Comparison of ENCODE assay signal across 26 mouse cellular contexts in the genomic region with DNA sequence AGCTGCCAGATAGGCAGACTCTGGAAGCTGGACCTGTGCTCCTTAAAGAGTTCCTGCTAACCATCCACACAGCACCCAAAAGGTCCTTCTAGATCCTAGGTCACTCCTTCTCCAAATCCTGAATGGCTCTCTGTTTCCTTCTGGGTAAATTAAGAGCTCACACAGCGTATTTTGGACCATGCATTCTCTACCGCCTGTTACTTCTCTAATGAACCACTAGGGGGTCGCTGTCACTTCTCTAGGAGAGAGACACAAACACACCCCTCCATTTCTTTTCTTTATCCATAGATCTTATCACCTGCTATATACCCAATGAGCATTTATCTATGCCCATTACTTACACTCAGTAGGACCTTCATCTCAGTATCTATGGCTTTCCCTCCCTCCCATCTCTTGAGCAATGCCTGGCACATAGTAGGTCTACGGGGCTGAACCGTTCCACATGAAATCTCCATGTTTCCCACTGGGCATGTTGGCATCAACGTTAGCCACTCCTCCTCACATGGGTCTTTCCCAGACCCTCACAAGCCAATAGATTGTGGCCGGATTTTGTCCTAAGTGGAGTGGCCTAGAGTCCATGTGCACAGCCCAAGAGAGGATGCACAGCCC. TPM values are rescaled to one million over a fixed set of nuclear protein-coding genes. Genes with fewer than 3 reads are reported as not detected.
DNase-seq lines count a peak whose midpoint lies in the region; ATAC-seq and TF ChIP-seq lines count a peak whose summit lies in the region.
"Had no signal": no experiment of that assay in that cellular context is flagged by ENCODE, and none has a peak within 500 bp of the region (broad histone marks: within the 10 kb centered on the region; RNA-seq: fewer than 3 reads in every experiment).

No protein-coding gene starts in this region.

- no peak overlapping the region for H3K27ac ChIP-seq in heart, adult 2 months
- H3K27ac ChIP-seq in liver, postnatal 0 days (ENCODE audit: low read depth) = no peak overlapping the region
- H3K27ac ChIP-seq in liver, embryonic 12.5 days = no peak overlapping the region
- H3K27ac ChIP-seq: embryonic facial prominence, embryonic 10.5 days; forebrain, embryonic 10.5 days; heart, embryonic 15.5 days; hindbrain, embryonic 14.5 days; intestine, embryonic 15.5 days; kidney, embryonic 15.5 days; limb, embryonic 10.5 days; midbrain, embryonic 13.5 days; neural tube, embryonic 12.5 days had no signal

- H3K9ac ChIP-seq in heart, adult 2 months (ENCODE audit: low read depth, low read length) = no peak overlapping the region
- H3K9ac ChIP-seq in liver, postnatal 0 days (replicated peaks) = no peak overlapping the region
- no peak overlapping the region for H3K9ac ChIP-seq in liver, embryonic 12.5 days
- H3K9ac ChIP-seq: heart, embryonic 15.5 days; hindbrain, embryonic 14.5 days; intestine, embryonic 15.5 days; kidney, embryonic 15.5 days; midbrain, embryonic 13.5 days; neural tube, embryonic 12.5 days had no signal

- H3K79me2 ChIP-seq in heart, adult 2 months (replicated peaks; ENCODE audit: control insufficient read depth, insufficient read depth, low read length) = no peaks in the 10 kb centered on the region

- H3K4me3 ChIP-seq in heart, adult 2 months = no peak overlapping the region
- no peak overlapping the region for H3K4me3 ChIP-seq in liver, postnatal 0 days (ENCODE audit: low read depth, low read length)
- H3K4me3 ChIP-seq in liver, embryonic 12.5 days = no peak overlapping the region
- H3K4me3 ChIP-seq in E14TG2a.4 (replicated peaks; ENCODE audit: low read length) = no peak overlapping the region
- H3K4me3 ChIP-seq: embryonic facial prominence, embryonic 10.5 days; forebrain, embryonic 10.5 days; heart, embryonic 15.5 days; intestine, embryonic 15.5 days; kidney, embryonic 15.5 days; limb, embryonic 10.5 days; megakaryocyte, embryonic 14.5 days; midbrain, embryonic 13.5 days; neural tube, embryonic 12.5 days had no signal

- H3K9me3 ChIP-seq in liver, postnatal 0 days (ENCODE audit: low read length) = no peaks in the 10 kb centered on the region
- H3K9me3 ChIP-seq in liver, embryonic 12.5 days (replicated peaks) = no peaks in the 10 kb centered on the region
- H3K9me3 ChIP-seq in E14TG2a.4 (ENCODE audit: low read length) = peaks cover 28% of the 10 kb centered on the region
- H3K9me3 ChIP-seq: embryonic facial prominence, embryonic 10.5 days; heart, embryonic 15.5 days; intestine, embryonic 15.5 days; kidney, embryonic 15.5 days; limb, embryonic 10.5 days; midbrain, embryonic 13.5 days; neural tube, embryonic 12.5 days had no signal

- no peak overlapping the region for H3K4me2 ChIP-seq in liver, postnatal 0 days (ENCODE audit: low read depth, low read length)
- no peak overlapping the region for H3K4me2 ChIP-seq in liver, embryonic 12.5 days
- H3K4me2 ChIP-seq: heart, embryonic 15.5 days; hindbrain, embryonic 14.5 days; intestine, embryonic 15.5 days; kidney, embryonic 15.5 days; midbrain, embryonic 13.5 days; neural tube, embryonic 12.5 days had no signal

- TF ChIP-seq EP300 in heart, adult 2 months (IDR thresholded peaks at IDR 0.05; ENCODE audit: insufficient read depth, low read depth, low read length) = no peak
- no peak for TF ChIP-seq EP300 in liver, postnatal 0 days (IDR thresholded peaks at IDR 0.05; ENCODE audit: low read depth)

- peak; percentile 15; the same call in 1 of the 2 replicates for TF ChIP-seq CTCF in heart, adult 2 months (IDR thresholded peaks at IDR 0.05)
- peak; percentile 27; the same call in 1 of the 2 replicates for TF ChIP-seq CTCF in liver, postnatal 0 days (IDR thresholded peaks at IDR 0.05; ENCODE audit: low read depth)
- peak; percentile 40 for TF ChIP-seq CTCF in E14TG2a.4 (conservative IDR thresholded peaks at IDR 0.05; ENCODE audit: low read length)

- no peaks in the 10 kb centered on the region for H3K36me3 ChIP-seq in heart, adult 2 months (ENCODE audit: control insufficient read depth, insufficient read depth, low read length)
- H3K36me3 ChIP-seq in liver, postnatal 0 days (replicated peaks; ENCODE audit: insufficient read depth, low read length) = no peaks in the 10 kb centered on the region
- H3K36me3 ChIP-seq in liver, embryonic 12.5 days = no peaks in the 10 kb centered on the region
- no peaks in the 10 kb centered on the region for H3K36me3 ChIP-seq in E14TG2a.4 (ENCODE audit: insufficient read depth, low read length)
- H3K36me3 ChIP-seq: embryonic facial prominence, embryonic 10.5 days; forebrain, embryonic 10.5 days; heart, embryonic 15.5 days; intestine, embryonic 15.5 days; kidney, embryonic 15.5 days; limb, embryonic 10.5 days; midbrain, embryonic 13.5 days; neural tube, embryonic 12.5 days had no signal

- WGBS in heart, adult 2 months = 83% methylated on average over 7 of the region's 7 CpGs
- 76% methylated on average over 7 of the region's 7 CpGs for WGBS in liver, postnatal 0 days (ENCODE audit: insufficient replicate concordance)
- 69% methylated on average over 7 of the region's 7 CpGs for WGBS in liver, embryonic 12.5 days (ENCODE audit: insufficient replicate concordance)

- no peak for TF ChIP-seq POLR2A in heart, adult 2 months (IDR thresholded peaks at IDR 0.05; ENCODE audit: insufficient read depth, low read depth, low read length)

- intact Hi-C loops in heart, adult 2 months (cut with DNase I) = no loop called here

- H3K4me1 ChIP-seq in heart, adult 2 months (ENCODE audit: control insufficient read depth, insufficient read depth, low read length) = no peaks in the 10 kb centered on the region
- H3K4me1 ChIP-seq in liver, postnatal 0 days (ENCODE audit: insufficient read depth) = no peaks in the 10 kb centered on the region
- no peaks in the 10 kb centered on the region for H3K4me1 ChIP-seq in liver, embryonic 12.5 days
- peaks cover 13% of the 10 kb centered on the region for H3K4me1 ChIP-seq in E14TG2a.4 (replicated peaks; ENCODE audit: low read depth, low read length)
- H3K4me1 ChIP-seq: intestine, embryonic 15.5 days; megakaryocyte, embryonic 14.5 days; neural tube, embryonic 12.5 days had no signal

- no peaks in the 10 kb centered on the region for H3K27me3 ChIP-seq in heart, adult 2 months (ENCODE audit: control insufficient read depth, insufficient read depth, low read length)
- no peaks in the 10 kb centered on the region for H3K27me3 ChIP-seq in liver, postnatal 0 days (ENCODE audit: insufficient read depth, low read length)
- H3K27me3 ChIP-seq in liver, embryonic 12.5 days (replicated peaks) = peaks cover 13% of the 10 kb centered on the region
- no peaks in the 10 kb centered on the region for H3K27me3 ChIP-seq in E14TG2a.4 (ENCODE audit: insufficient read depth, low read length)
- H3K27me3 ChIP-seq: heart, embryonic 15.5 days; intestine, embryonic 15.5 days; kidney, embryonic 15.5 days; midbrain, embryonic 13.5 days; neural tube, embryonic 12.5 days had no signal

- DNase-seq in heart, adult 2 months = no peak
- no peak for DNase-seq in heart, adult 18-20 months
- DNase-seq in liver, postnatal 0 days = no peak
- peak; percentile 11 for DNase-seq in induced T-regulatory cell, adult 2 months (ENCODE audit: low read depth)
- DNase-seq in right cerebral cortex, adult 2 months (ENCODE audit: low spot score in 2 of 2) = no peak
- DNase-seq: adrenal gland, postnatal 36 days; cerebellum, adult 9-10 months; gastrocnemius, postnatal 36 days; heart, postnatal 36 days; kidney, postnatal 4 days; liver; right cerebral cortex, postnatal 25 days had no signal

- no peak for ATAC-seq in liver, postnatal 0 days
- ATAC-seq in liver, embryonic 12.5 days = no peak
- ATAC-seq: forebrain, embryonic 16.5 days; intestine, embryonic 15.5 days; midbrain, embryonic 13.5 days had no signal

RNA-seq across cellular contexts. Expression of a gene that starts 7.9 kb away (rescaled TPM):
- under 1 TPM in 1 of 2 experiments, not detected in 1; 0.07 TPM for total RNA-seq in heart, adult 2 months (2021)
- 0.14 and 0.15 TPM in 2 replicates for polyA plus RNA-seq in heart, adult 2 months (2012; rRNA removed)
- under 1 TPM in 1 of 2 experiments, not detected in 1; 0.08 TPM for total RNA-seq in heart, adult 18-20 months (2021)
- polyA plus RNA-seq in liver, postnatal 0 days (2015; fragmentation: Nextera tagmentation; extraction: Ambion mirVana) = not detected in 2 replicates
- polyA plus RNA-seq in liver, embryonic 12.5 days (2016; fragmentation: Nextera tagmentation; extraction: Ambion mirVana) = not detected in 2 replicates
- total RNA-seq: gastrocnemius, postnatal 36 days; heart, postnatal 36 days had no signal
- polyA plus RNA-seq: heart, embryonic 15.5 days; limb, embryonic 10.5 days; liver, embryonic 16.5 days had no signal
